Mouse (Mus musculus) cerebellum, adult 2 months (tissue): ENCODE results near the gene Pik3cd.

Source experiments
- CTCF ChIP-seq: fragments of 200-500 bp; IDR thresholded peaks from 2 replicates; pipeline ENCODE4 v1.5.1; 2011; ENCODE audit warnings: low read depth, mild to moderate bottlenecking, control low read depth, low read length, moderate library complexity, borderline replicate concordance; ENCODE audit not compliant: insufficient read depth
- POLR2A ChIP-seq: fragments of 200-500 bp; IDR thresholded peaks from 2 replicates; pipeline ENCODE4 v1.6.1; 2011; ENCODE audit warnings: low read length, control low read depth, borderline replicate concordance; ENCODE audit not compliant: insufficient read depth

- TF ChIP-seq CTCF = no peak
- no peak for TF ChIP-seq POLR2A
These were observed 92.9 kb downstream of the Pik3cd start for GRCm38 (mm10) chr4:149609256-149610025.
